Mouse (Mus musculus) lung, adult 2 months (tissue): ENCODE results near the gene Manba.

ENCODE experiments used
- CTCF ChIP-seq: fragments of 200-500 bp; IDR thresholded peaks from 2 replicates; pipeline ENCODE4 v1.5.1; 2011; ENCODE audit warnings: mild to moderate bottlenecking, low read length, control low read depth; ENCODE audit not compliant: insufficient read depth
- POLR2A ChIP-seq: fragments of 200-500 bp; IDR thresholded peaks from 2 replicates; pipeline ENCODE4 v1.6.1; 2011; ENCODE audit warnings: low read depth, mild to moderate bottlenecking, control low read depth, low read length, borderline replicate concordance; ENCODE audit errors: extremely low read depth

- TF ChIP-seq POLR2A (no peak), CTCF (no peak)
Observed at GRCm38 (mm10) chr3:135579179-135579578, 93.8 kb downstream of the Manba start.
